Mouse (Mus musculus) spleen, adult 2 months (tissue): ENCODE results near the gene Ptger2. TPM values are rescaled to one million over a fixed set of nuclear protein-coding genes. Genes with fewer than 3 reads are reported as not detected.
"Not testable (repeated sequence)": the region's sequence is repeated elsewhere in the genome, so short reads cannot be mapped to it uniquely, and the experiment has no call there.

ENCODE experiments used
- DNase-seq, 2 experiments: peaks; one replicate each; pipeline versions ENCODE4 v3.0.0 to v3.0.0-alpha.2; 2012 to 2021; ENCODE audit warnings: low spot score in 2 of 2, low read depth in 1 of 2
- H3K27ac ChIP-seq: fragments of 200-500 bp; 2 replicates; pipeline ENCODE4 v1.5.1; 2012; ENCODE audit warnings: low read length, inconsistent platforms; ENCODE audit not compliant: insufficient read depth
- H3K27me3 ChIP-seq: fragments of 200-500 bp; 2 replicates; pipeline ENCODE4 v1.6.1; 2012; ENCODE audit warnings: mild to moderate bottlenecking, moderate library complexity, low read length, inconsistent platforms; ENCODE audit not compliant: control insufficient read depth, insufficient read depth
- H3K36me3 ChIP-seq: fragments of 200-500 bp; 2 replicates; pipeline ENCODE4 v1.6.1; 2012; ENCODE audit warnings: mild to moderate bottlenecking, low read length, inconsistent platforms; ENCODE audit not compliant: control insufficient read depth, insufficient read depth
- H3K4me1 ChIP-seq: fragments of 200-500 bp; 2 replicates; pipeline ENCODE4 v1.6.1; 2011; ENCODE audit warnings: inconsistent platforms; ENCODE audit not compliant: control insufficient read depth, insufficient read depth, insufficient read length
- H3K4me3 ChIP-seq: fragments of 200-500 bp; 2 replicates; pipeline ENCODE4 v1.5.1; 2011; ENCODE audit warnings: mild to moderate bottlenecking, inconsistent platforms; ENCODE audit not compliant: insufficient read depth, insufficient read length; ENCODE audit errors: extremely low read depth
- CTCF ChIP-seq: fragments of 200-500 bp; IDR thresholded peaks from 2 replicates; pipeline ENCODE4 v1.5.1; 2011; ENCODE audit warnings: mild to moderate bottlenecking, inconsistent platforms; ENCODE audit not compliant: insufficient read depth, insufficient read length, insufficient replicate concordance; ENCODE audit errors: extremely low read depth
- POLR2A ChIP-seq: fragments of 200-500 bp; IDR thresholded peaks from 2 replicates; pipeline ENCODE4 v1.6.1; 2011; ENCODE audit warnings: low read depth, low read length, inconsistent platforms
- WGBS: fragments of 180-500 bp; shearing (Covaris S2); methylation state at CpG from one replicate; pipeline ENCODE4 v1.1.7; 2018; 5-methylcytosine and 5-hydroxymethylcytosine counted together
- polyA plus RNA-seq: library from polyadenylated mRNA; depleted of rRNA; stranded (reverse); fragments of >200 nt; gene quantifications from 2 replicates; pipeline ENCODE4 v1.2.3, GENCODE M21; 2012; rRNA removed

Ptger2 gene
- 3.8 and 4.9 TPM in 2 replicates for polyA plus RNA-seq

DNA sequence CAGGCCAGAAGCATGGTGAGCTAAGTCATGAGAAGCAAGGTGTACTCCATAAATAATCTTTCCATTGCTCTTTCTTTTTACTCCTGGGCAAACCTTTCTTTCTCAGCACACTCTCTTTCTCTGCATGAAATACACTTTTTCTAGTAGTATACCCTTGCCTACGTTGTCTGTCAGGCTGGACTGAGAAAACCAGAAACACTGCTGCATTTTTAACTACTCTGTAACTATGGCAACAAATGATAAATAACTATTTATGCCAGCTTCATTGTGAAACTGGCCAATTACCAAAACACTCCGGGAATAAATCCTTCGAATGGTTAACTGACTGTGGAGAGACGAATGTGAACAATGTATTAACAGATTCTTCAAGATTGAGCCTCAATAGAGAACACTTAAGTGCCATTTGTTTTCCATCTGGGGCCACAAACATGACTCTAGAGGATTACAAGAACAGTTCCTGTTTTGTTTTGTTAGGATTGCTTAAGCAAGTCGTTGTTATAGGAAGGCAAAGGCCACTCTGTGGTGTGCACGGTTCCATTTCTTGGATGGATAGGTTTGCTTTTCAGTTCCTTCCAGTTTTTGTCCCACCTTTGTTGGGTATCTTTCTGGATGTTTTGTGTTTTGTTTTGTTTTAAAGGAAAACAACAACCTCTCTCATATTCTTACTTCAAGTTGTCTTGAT, at the start of gene Ptger2:
Gene Ptger2, plus strand, starts transcription at position 522 of the 682 bp plus-strand sequence.
- 57% methylated on average over 6 of the region's 6 CpGs for WGBS
- not testable (repeated sequence) for DNase-seq

GRCm38 (mm10) chr14:44960746-44961145, 27.2 kb upstream of the Ptger2 start:
- WGBS: 85% methylated on average over 1 of the region's 1 CpGs
- H3K36me3 ChIP-seq: no peaks in the 10 kb centered on the region
- no peak overlapping the region for H3K27ac ChIP-seq
- no peaks in the 10 kb centered on the region for H3K4me1 ChIP-seq
- H3K4me3 ChIP-seq: no peak overlapping the region
- TF ChIP-seq POLR2A (no peak), CTCF (no peak)
- no peak for DNase-seq
- H3K27me3 ChIP-seq: no peaks in the 10 kb centered on the region

More for the DNA sequence above, at the start of gene Ptger2:
- Histone ChIP-seq H3K4me3 (peak within 1 kb of the TSS; percentile 66), H3K27ac (peak within 1 kb of the TSS; percentile 55), H3K4me1 (peaks cover 13% of the 10 kb centered on the region; the same call in 1 of the 2 replicates)
- H3K36me3 ChIP-seq, H3K27me3 ChIP-seq: not testable (repeated sequence)

DNA sequence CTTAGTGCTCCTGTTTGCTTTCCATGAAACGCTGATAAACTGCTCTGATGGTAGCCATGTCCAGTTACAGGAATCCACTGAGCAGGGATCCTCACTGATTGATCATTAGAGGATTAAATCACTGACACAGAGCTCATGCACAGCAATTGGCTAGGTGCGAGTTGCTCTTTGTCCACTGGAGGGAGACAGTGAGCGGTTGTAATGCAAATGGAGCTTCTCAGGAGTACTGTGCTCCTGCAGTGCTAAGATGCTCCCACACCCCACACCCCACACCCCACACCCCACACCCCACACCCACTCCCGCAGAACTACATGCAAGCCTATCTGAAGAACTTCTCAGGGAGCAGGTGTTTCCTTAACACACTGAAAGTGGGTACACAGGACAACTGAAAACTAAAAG, 10.7 kb upstream of the Ptger2 start:
- H3K36me3 ChIP-seq, H3K4me1 ChIP-seq, H3K27me3 ChIP-seq, H3K27ac ChIP-seq, H3K4me3 ChIP-seq: not testable (repeated sequence)
- peak in 1 of 2 experiments; percentile 71 for DNase-seq
- 1% methylated on average over 4 of the region's 4 CpGs for WGBS

GRCm38 (mm10) chr14:44979887-44980286, 8.1 kb upstream of the Ptger2 start:
- no peak overlapping the region for H3K4me3 ChIP-seq
- no peak overlapping the region for H3K27ac ChIP-seq
- H3K4me1 ChIP-seq: no peaks in the 10 kb centered on the region
- 16% methylated on average over 3 of the region's 3 CpGs for WGBS
- DNase-seq: peak in 1 of 2 experiments; percentile 9
- no peak for TF ChIP-seq CTCF
- no peak for TF ChIP-seq POLR2A
- H3K36me3 ChIP-seq: no peaks in the 10 kb centered on the region
- no peaks in the 10 kb centered on the region for H3K27me3 ChIP-seq

DNA sequence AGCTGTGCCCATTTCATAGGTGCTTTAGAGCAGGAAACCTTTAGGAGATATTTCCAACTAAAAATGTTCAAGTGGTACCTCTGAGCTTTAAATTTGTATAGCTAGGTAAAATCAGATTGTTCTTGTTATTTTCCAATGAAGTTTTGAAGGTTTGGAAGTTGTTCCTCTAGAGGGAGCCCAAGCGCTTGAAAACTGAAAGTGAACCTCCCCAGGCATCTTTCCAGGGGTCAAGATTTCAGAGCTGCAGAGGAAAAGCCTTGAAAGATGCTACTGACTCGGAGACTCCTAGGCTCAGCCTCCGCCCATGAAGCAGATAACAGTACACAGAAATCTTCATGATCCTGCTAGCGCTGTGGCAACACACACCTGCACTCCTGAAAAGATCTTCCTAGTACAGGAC, 6.5 kb upstream of the Ptger2 start:
- Histone ChIP-seq H3K36me3 (no peaks in the 10 kb centered on the region), H3K4me3 (no peak overlapping the region), H3K27ac (no peak overlapping the region), H3K27me3 (no peaks in the 10 kb centered on the region), H3K4me1 (peaks cover 3% of the 10 kb centered on the region; the same call in 1 of the 2 replicates)
- TF ChIP-seq CTCF (peak; percentile 9; the same call in 1 of the 2 replicates), POLR2A (no peak)
- DNase-seq: peak in 1 of 2 experiments; percentile 6
- WGBS: 17% methylated on average over 4 of the region's 4 CpGs

DNA sequence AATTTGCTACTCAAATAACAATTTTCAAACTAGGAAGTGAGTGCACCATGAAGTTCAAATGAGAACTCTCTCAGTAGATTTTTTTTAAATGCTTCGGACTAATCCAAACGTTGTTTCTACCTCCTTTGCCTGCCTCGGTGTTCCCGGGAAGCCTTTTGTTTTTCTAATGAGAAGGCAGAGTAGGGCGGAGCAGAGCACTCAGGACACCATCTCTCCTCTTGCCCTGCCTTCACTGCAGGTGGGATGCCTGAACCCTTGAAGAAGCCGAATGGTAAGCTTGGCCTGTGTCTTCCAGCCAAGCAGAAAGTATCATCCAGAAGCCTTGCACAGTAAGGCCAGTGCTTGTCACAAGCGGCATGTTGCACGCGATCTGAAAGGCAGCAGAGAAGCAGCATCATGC, 3.9 kb upstream of the Ptger2 start:
- 85% methylated on average over 9 of the region's 9 CpGs for WGBS
- Histone ChIP-seq H3K36me3 (no peaks in the 10 kb centered on the region), H3K4me3 (no peak overlapping the region), H3K4me1 (peaks cover 3% of the 10 kb centered on the region; the same call in 1 of the 2 replicates), H3K27ac (no peak overlapping the region), H3K27me3 (no peaks in the 10 kb centered on the region)
- TF ChIP-seq POLR2A (no peak), CTCF (no peak)
- no peak for DNase-seq

- Histone ChIP-seq H3K27me3 (no peaks in the 10 kb centered on the region), H3K4me1 (peaks cover 13% of the 10 kb centered on the region; the same call in 1 of the 2 replicates), H3K4me3 (no peak overlapping the region), H3K27ac (no peak overlapping the region), H3K36me3 (no peaks in the 10 kb centered on the region)
- no peak for TF ChIP-seq POLR2A
- DNase-seq: no peak
These were observed 1.7 kb upstream of the Ptger2 start for GRCm38 (mm10) chr14:44986248-44986647.
